Mouse (Mus musculus) hindbrain, embryonic 13.5 days (tissue): ENCODE data around the gene Ubqln3. TPM values are rescaled to one million over a fixed set of nuclear protein-coding genes. Genes with fewer than 3 reads are reported as not detected.

ENCODE experiments used
- ATAC-seq: fragments of 200-750 bp; cut with Nextera tagmentation; 2 replicates; pipeline ENCODE4 v1.8.0; 2017; ENCODE audit warnings: moderate TSS enrichment; ENCODE audit not compliant: low FRiP score
- H3K27ac ChIP-seq: fragments of 300-500 bp; sonication (generic); 2 replicates; pipeline ENCODE4 v1.5.1; 2015; ENCODE audit warnings: inconsistent platforms, mild to moderate bottlenecking, moderate library complexity
- H3K27me3 ChIP-seq: fragments of 300-500 bp; sonication (generic); 2 replicates; pipeline ENCODE4 v1.6.1; 2015; ENCODE audit warnings: mild to moderate bottlenecking, inconsistent platforms
- H3K36me3 ChIP-seq: fragments of 300-500 bp; sonication (generic); 2 replicates; pipeline ENCODE4 v1.6.1; 2015; ENCODE audit warnings: mild to moderate bottlenecking, inconsistent platforms
- H3K4me1 ChIP-seq: fragments of 300-500 bp; sonication (generic); replicated peaks from 2 replicates; pipeline ENCODE4 v1.6.1; 2015; ENCODE audit warnings: inconsistent platforms
- H3K4me2 ChIP-seq: fragments of 300-500 bp; sonication (generic); 2 replicates; pipeline ENCODE4 v1.6.1; 2015; ENCODE audit warnings: inconsistent platforms, mild to moderate bottlenecking, moderate library complexity
- H3K4me3 ChIP-seq: fragments of 300-500 bp; sonication (generic); 2 replicates; pipeline ENCODE4 v1.5.1; 2015; ENCODE audit warnings: mild to moderate bottlenecking, inconsistent platforms
- H3K9ac ChIP-seq: fragments of 300-500 bp; sonication (generic); 2 replicates; pipeline ENCODE4 v1.6.1; 2015; ENCODE audit warnings: mild to moderate bottlenecking, inconsistent platforms
- H3K9me3 ChIP-seq: fragments of 300-500 bp; sonication (generic); 2 replicates; pipeline ENCODE4 v1.6.1; 2016; ENCODE audit warnings: inconsistent platforms
- WGBS: fragments of 180-500 bp; shearing (Covaris S2); methylation state at CpG from one replicate; pipeline ENCODE4 v1.1.7; 2015; 5-methylcytosine and 5-hydroxymethylcytosine counted together
- polyA plus RNA-seq: library from polyadenylated mRNA; unstranded; fragments of >200 nt; fragmentation: Nextera tagmentation; extraction: Ambion mirVana; gene quantifications from 2 replicates; pipeline ENCODE4 v1.2.1, GENCODE M21; 2015

Gene Ubqln3
- polyA plus RNA-seq, 1 experiment from 2014 or later: not detected

DNA sequence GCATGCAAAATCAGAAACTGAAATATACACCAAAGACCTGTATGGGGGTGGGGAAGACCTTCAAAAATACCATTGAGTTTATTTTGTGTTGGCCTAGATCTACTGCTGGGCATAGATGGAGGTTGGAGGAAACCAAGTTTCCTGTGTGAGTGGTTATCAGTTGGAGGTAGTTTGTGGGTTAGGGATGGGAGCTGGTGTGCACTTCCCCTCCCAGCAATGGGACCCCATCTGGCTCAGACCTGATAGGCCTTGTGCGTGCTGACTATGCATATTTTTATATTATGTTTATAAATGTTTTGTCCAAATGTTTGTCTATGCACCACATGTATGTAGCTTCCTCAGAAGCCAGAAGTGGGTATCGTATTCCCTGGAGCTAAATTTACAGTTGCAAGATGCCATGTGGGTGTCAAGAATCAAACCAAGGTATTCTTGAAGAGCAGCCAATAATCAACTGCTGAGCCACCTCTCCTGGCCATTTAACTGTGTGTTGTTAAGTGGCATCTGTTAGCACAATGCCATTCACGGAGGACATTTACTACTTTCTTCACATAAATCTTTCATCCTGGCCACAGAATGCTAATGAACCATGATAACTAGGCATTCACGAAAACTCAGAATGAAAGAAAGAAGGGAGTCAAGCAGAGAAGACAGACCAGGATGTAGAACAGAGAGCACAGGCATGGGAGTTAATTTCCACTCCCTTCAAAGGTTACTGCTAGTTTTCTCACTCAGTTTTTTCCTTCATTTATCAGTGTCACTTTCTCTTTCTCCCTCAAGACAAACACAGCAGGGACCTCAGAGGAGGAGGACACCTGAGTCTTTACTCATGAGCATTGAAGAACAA lies 38.9 kb downstream of the Ubqln3 start:
- ATAC-seq: no peak

More for the DNA sequence above, 38.9 kb downstream of the Ubqln3 start:
- no peaks in the 10 kb centered on the region for H3K36me3 ChIP-seq
- no peak overlapping the region for H3K4me2 ChIP-seq
- no peak overlapping the region for H3K27ac ChIP-seq
- no peaks in the 10 kb centered on the region for H3K27me3 ChIP-seq
- H3K9ac ChIP-seq: no peak overlapping the region
- no peaks in the 10 kb centered on the region for H3K4me1 ChIP-seq
- H3K9me3 ChIP-seq: no peaks in the 10 kb centered on the region
- no peak overlapping the region for H3K4me3 ChIP-seq
- 50% methylated on average over 4 of the region's 4 CpGs for WGBS

Other genes with a start within 250 kb of the Ubqln3 start
- gene Olfr64, start 248.8 kb downstream of the Ubqln3 start, polyA plus RNA-seq: not detected in 2 replicates
- not detected in 2 replicates for gene Olfr65, start 239.8 kb downstream of the Ubqln3 start, polyA plus RNA-seq
- gene Olfr631, start 214.5 kb downstream of the Ubqln3 start, polyA plus RNA-seq: not detected in 2 replicates
- gene Olfr632, start 208.9 kb downstream of the Ubqln3 start, polyA plus RNA-seq: not detected in 2 replicates
- not detected in 2 replicates for gene Olfr633, start 198.8 kb downstream of the Ubqln3 start, polyA plus RNA-seq
- not detected in 2 replicates for gene Olfr635, start 172.1 kb downstream of the Ubqln3 start, polyA plus RNA-seq
- not detected in 2 replicates for gene Olfr638, start 144.5 kb downstream of the Ubqln3 start, polyA plus RNA-seq
- gene Olfr639, start 126.0 kb downstream of the Ubqln3 start, polyA plus RNA-seq: 0.05 TPM in 1 of 2 replicates, not detected in the other
- not detected in 2 replicates for gene Olfr640, start 117.7 kb downstream of the Ubqln3 start, polyA plus RNA-seq
- gene Olfr641, start 107.8 kb downstream of the Ubqln3 start, polyA plus RNA-seq: not detected in 2 replicates
- not detected in 2 replicates for gene Olfr642, start 90.6 kb downstream of the Ubqln3 start, polyA plus RNA-seq
- gene 4930516K23Rik, start 81.8 kb downstream of the Ubqln3 start, polyA plus RNA-seq: not detected in 2 replicates
- not detected in 2 replicates for gene Olfr644, start 71.4 kb downstream of the Ubqln3 start, polyA plus RNA-seq
- gene Olfr645, start 57.8 kb downstream of the Ubqln3 start, polyA plus RNA-seq: not detected in 2 replicates
- not detected in 2 replicates for gene Olfr646, start 38.4 kb downstream of the Ubqln3 start, polyA plus RNA-seq
- gene Ubqln5, start 13.5 kb downstream of the Ubqln3 start, polyA plus RNA-seq: not detected in 2 replicates
- gene Olfr643, start 5.9 kb downstream of the Ubqln3 start, polyA plus RNA-seq: not detected in 2 replicates
- not detected in 2 replicates for gene Ubqlnl, start 7.3 kb upstream of the Ubqln3 start, polyA plus RNA-seq
- not detected in 2 replicates for gene Olfm5, start 21.6 kb upstream of the Ubqln3 start, polyA plus RNA-seq
- 0.26 and 0.34 TPM in 2 replicates for gene Olfr648, start 40.1 kb upstream of the Ubqln3 start, polyA plus RNA-seq
- not detected in 2 replicates for gene Olfr649, start 52.7 kb upstream of the Ubqln3 start, polyA plus RNA-seq
- gene Trim6, start 75.5 kb upstream of the Ubqln3 start, polyA plus RNA-seq: 0.43 and 0.50 TPM in 2 replicates
- gene Trim34a, start 101.2 kb upstream of the Ubqln3 start, polyA plus RNA-seq: 0.90 and 1.00 TPM in 2 replicates
- 0.13 and 0.14 TPM in 2 replicates for gene Trim5, start 144.8 kb upstream of the Ubqln3 start, polyA plus RNA-seq
- gene Trim12a, start 172.2 kb upstream of the Ubqln3 start, polyA plus RNA-seq: 2.4 and 2.5 TPM in 2 replicates
- not detected in 2 replicates for gene Trim34b, start 186.2 kb upstream of the Ubqln3 start, polyA plus RNA-seq
- 1.6 and 1.9 TPM in 2 replicates for gene Trim12c, start 210.1 kb upstream of the Ubqln3 start, polyA plus RNA-seq
- gene Trim30b, start 226.6 kb upstream of the Ubqln3 start, polyA plus RNA-seq: not detected in 2 replicates